Mouse (Mus musculus) bone marrow macrophage, adult 2 months (primary cell): ENCODE results near the gene Macrod2. TPM values are rescaled to one million over a fixed set of nuclear protein-coding genes. Genes with fewer than 3 reads are reported as not detected.

Source experiments
- H3K27ac ChIP-seq: 2 replicates; pipeline ENCODE4 v1.5.1; 2012; ENCODE audit warnings: low read depth, low read length; ENCODE audit not compliant: insufficient read depth
- H3K4me1 ChIP-seq: 2 replicates; pipeline ENCODE4 v1.6.1; 2012; ENCODE audit warnings: low read length; ENCODE audit not compliant: control insufficient read depth, insufficient read depth
- H3K4me3 ChIP-seq: 2 replicates; pipeline ENCODE4 v1.5.1; 2012; ENCODE audit warnings: mild to moderate bottlenecking, low read length, moderate library complexity; ENCODE audit not compliant: insufficient read depth
- CTCF ChIP-seq: IDR thresholded peaks from 2 replicates; pipeline ENCODE4 v1.5.1; 2012; ENCODE audit warnings: low read depth, mild to moderate bottlenecking, low read length, moderate library complexity
- POLR2A ChIP-seq: IDR thresholded peaks from 2 replicates; pipeline ENCODE4 v1.6.1; 2012; ENCODE audit warnings: mild to moderate bottlenecking, low read depth, low read length, borderline replicate concordance
- polyA plus RNA-seq: library from polyadenylated mRNA; stranded (reverse); fragments of >200 nt; gene quantifications from 2 replicates; pipeline ENCODE4 v1.2.4, GENCODE M21; 2012; ENCODE audit not compliant: missing spikeins, insufficient read depth, insufficient read length

Macrod2 gene
- polyA plus RNA-seq, 1 experiment = 3.0 TPM

DNA sequence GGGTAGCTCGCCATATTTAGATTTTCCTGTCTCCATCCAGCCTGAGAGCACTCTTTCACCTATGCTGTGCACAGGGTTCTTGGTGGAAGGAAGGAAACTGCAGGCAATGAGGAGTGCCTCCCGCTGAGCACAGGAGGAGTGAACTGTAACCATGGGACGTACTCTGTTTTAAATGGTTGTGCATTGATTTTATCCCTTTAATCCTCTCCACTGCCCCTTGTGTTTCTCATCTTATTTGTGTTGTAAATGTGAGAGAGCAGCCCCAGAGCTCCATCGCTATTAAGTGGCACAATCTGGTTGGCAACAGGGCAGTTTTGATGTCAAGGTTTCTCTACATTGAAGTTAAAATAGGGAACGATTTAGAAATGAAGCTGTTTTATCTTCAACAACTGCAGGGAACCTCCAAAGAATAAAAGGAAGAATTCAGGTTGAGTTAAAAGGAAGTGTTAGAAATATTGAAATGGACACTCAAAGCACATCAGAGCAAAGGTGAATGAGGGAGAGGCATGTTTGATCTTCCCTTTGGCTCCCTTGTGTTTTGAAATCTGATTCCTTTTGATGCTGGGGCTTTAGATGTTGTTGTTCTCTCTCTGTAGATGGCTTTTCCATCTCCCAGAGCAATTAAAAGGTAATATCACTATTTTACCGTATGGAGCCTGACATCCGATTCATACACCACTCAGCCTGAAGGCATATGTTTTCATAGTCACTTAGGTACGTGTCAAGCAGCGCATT is 1467.6 kb downstream of the Macrod2 start:
- TF ChIP-seq POLR2A (no peak), CTCF (no peak)
- Histone ChIP-seq H3K27ac (no peak overlapping the region), H3K4me1 (no peaks in the 10 kb centered on the region), H3K4me3 (no peak overlapping the region)

GRCm38 (mm10) chr2:141863628-141864165 is 1468.6 kb downstream of the Macrod2 start:
- TF ChIP-seq POLR2A = no peak
- no peak for TF ChIP-seq CTCF
- no peaks in the 10 kb centered on the region for H3K4me1 ChIP-seq
- no peak overlapping the region for H3K4me3 ChIP-seq
- no peak overlapping the region for H3K27ac ChIP-seq

- H3K4me1 ChIP-seq = no peaks in the 10 kb centered on the region
- H3K4me3 ChIP-seq = no peak overlapping the region
- no peak for TF ChIP-seq POLR2A
- no peak for TF ChIP-seq CTCF
- no peak overlapping the region for H3K27ac ChIP-seq
Observed at GRCm38 (mm10) chr2:141870930-141871329, 1475.8 kb downstream of the Macrod2 start.

- no peak overlapping the region for H3K27ac ChIP-seq
- TF ChIP-seq CTCF (no peak), POLR2A (no peak)
- no peak overlapping the region for H3K4me3 ChIP-seq
- H3K4me1 ChIP-seq = no peaks in the 10 kb centered on the region
Observed at GRCm38 (mm10) chr2:141876155-141876851, 1481.2 kb downstream of the Macrod2 start.

DNA sequence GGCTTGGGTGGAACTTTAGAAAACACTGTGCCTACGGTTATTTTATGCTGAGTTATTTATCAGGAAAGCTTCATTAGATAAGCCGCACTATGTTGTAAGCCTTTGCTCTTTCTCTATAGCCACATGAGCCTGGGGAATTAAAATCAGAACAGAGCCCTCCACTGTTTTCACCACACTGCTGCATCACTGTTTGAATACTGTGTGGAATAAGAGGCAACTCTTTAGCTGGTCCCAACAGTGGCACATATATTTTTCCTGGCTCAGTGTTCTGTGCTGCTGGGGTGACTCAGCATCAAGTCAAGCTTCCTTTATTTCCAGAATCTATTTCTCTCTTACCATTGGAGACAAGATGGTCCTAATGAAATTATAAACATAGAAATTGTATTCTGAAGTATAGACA is 1481.8 kb downstream of the Macrod2 start:
- no peaks in the 10 kb centered on the region for H3K4me1 ChIP-seq
- TF ChIP-seq CTCF = no peak
- TF ChIP-seq POLR2A = no peak
- no peak overlapping the region for H3K4me3 ChIP-seq
- H3K27ac ChIP-seq = no peak overlapping the region

DNA sequence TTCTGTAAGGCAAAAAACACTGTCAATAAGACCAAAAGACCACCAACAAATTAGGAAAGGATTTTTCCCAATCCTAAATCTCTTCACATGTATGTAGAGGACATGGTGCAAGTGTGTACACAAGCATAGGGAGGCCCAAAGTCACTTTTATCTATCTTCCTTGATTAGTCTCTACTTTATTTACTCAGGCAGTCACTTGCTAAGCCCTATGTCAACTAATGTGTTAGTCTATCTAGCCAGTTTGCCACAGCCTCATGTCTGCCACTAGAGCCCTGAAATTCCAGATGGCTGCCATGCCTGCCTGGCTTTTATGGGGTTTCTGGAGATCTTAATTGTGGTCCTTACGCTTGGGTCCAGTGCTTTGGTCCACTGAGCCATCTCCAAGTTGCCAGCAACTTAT is 1483.4 kb downstream of the Macrod2 start:
- TF ChIP-seq CTCF (no peak), POLR2A (no peak)
- no peak overlapping the region for H3K27ac ChIP-seq

GRCm38 (mm10) chr2:141879711-141880110 is 1484.6 kb downstream of the Macrod2 start:
- no peaks in the 10 kb centered on the region for H3K4me1 ChIP-seq
- no peak overlapping the region for H3K4me3 ChIP-seq
- H3K27ac ChIP-seq = no peak overlapping the region
- TF ChIP-seq POLR2A (no peak), CTCF (no peak)

More for the DNA sequence above, 1483.4 kb downstream of the Macrod2 start:
- Histone ChIP-seq H3K4me1 (no peaks in the 10 kb centered on the region), H3K4me3 (no peak overlapping the region)

DNA sequence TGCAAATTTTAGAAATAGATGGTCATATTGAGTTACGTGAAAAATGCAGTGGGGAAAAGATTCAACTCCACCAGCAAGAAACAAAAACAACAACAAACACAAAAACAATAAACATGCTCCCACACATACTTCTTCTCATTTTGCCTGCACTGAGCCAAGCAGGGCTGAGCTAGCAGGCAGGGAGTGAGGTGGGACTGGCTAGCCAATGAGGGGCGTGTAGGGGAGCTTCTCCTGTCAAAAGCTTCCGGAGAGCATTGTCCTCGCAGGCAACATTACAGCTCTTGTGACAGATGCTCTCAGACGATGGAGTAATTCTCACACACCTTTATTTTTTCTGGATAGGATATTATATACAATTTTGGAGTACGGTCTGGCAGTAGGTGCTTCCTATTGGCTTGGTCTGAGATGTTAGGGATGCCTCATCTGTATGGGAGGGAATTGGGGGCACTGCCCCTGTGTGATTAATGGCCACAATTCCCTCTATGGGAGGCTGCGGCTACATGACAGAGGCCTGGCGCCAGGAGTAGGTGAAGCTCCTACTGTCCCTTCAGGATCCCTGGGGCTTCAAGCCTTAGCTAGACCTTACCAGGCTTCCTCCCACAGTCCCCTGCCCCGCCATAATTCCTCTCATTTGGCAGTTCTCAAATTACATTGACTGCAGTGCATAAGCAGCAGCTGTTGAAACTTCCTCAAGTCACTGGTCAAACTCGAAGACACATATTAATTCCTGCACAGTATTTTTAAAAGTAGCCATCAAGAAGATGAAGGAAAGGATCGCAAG is 1491.8 kb downstream of the Macrod2 start:
- Histone ChIP-seq H3K4me1 (no peaks in the 10 kb centered on the region), H3K4me3 (no peak overlapping the region), H3K27ac (no peak overlapping the region)
- TF ChIP-seq POLR2A (no peak), CTCF (no peak)

DNA sequence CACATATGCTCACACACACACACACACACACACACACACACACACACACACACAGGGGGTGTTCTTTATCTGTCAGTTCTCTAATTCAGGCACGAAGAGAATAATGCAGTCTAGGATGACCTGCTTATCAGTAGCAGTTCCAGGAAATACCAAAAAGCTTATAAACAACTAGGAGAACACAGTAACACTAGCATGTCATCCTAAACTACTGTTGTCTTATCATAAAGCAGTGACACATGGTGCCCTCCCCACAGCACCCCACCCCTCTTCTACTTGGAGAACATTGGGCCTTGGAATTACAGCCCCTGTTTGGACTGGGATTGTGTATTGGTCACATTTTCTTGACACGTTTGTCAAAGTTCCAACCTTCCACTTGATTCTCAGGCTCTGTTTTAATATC is 1494.4 kb downstream of the Macrod2 start:
- Histone ChIP-seq H3K27ac (no peak overlapping the region), H3K4me3 (no peak overlapping the region), H3K4me1 (no peaks in the 10 kb centered on the region)
- TF ChIP-seq POLR2A (no peak), CTCF (no peak)

DNA sequence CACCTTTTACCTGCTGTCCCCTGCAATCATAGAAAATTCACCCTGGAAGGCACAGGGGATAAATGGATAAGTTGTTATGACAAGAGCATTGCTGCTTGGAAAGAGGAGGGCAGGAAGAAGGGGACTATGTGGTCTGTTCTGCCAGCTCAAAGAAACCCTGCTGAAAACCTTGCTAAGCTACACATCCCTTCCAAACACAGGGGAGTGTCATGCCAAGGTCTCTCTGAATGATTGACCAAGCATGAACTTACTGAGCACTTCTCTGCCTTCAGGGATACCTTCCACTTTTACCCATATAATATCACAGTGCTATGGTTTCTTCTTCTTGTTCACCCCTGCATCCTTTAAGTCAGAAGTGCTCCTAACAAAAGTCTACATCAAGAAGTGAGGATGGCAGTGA is 1502.8 kb downstream of the Macrod2 start:
- Histone ChIP-seq H3K27ac (no peak overlapping the region), H3K4me3 (no peak overlapping the region), H3K4me1 (no peaks in the 10 kb centered on the region)
- no peak for TF ChIP-seq CTCF
- no peak for TF ChIP-seq POLR2A
